In genomic region chr14:60388332-60388731, GRCm38 (mm10) we compare ENCODE assay signal across 23 mouse cellular contexts. TPM values are rescaled to one million over a fixed set of nuclear protein-coding genes. Genes with fewer than 3 reads are reported as not detected.
DNase-seq lines count a peak whose midpoint lies in the region; ATAC-seq and TF ChIP-seq lines count a peak whose summit lies in the region.
"Had no signal": no experiment of that assay in that cellular context is flagged by ENCODE, and none has a peak within 500 bp of the region (broad histone marks: within the 10 kb centered on the region; RNA-seq: fewer than 3 reads in every experiment).

No protein-coding gene starts in this region.

- no peak overlapping the region for H3K27ac ChIP-seq in liver, embryonic 12.5 days
- H3K27ac ChIP-seq in liver, embryonic 15.5 days (replicated peaks), result no peak overlapping the region
- no peak overlapping the region for H3K27ac ChIP-seq in liver, postnatal 0 days (ENCODE audit: low read depth)
- H3K27ac ChIP-seq: embryonic facial prominence, embryonic 13.5 days; embryonic facial prominence, embryonic 15.5 days; forebrain, embryonic 10.5 days; forebrain, embryonic 12.5 days had no signal

- WGBS in liver, embryonic 12.5 days (ENCODE audit: insufficient replicate concordance), result 38% methylated on average over 2 of the region's 2 CpGs
- WGBS in liver, embryonic 15.5 days (ENCODE audit: insufficient replicate concordance), result 34% methylated on average over 2 of the region's 2 CpGs
- WGBS in liver, postnatal 0 days (ENCODE audit: insufficient replicate concordance), result 37% methylated on average over 2 of the region's 2 CpGs

- no peak for TF ChIP-seq CTCF in liver, postnatal 0 days (IDR thresholded peaks at IDR 0.05; ENCODE audit: low read depth)

- no peak for TF ChIP-seq EP300 in liver, postnatal 0 days (IDR thresholded peaks at IDR 0.05; ENCODE audit: low read depth)

- no peak for DNase-seq in liver
- no peak for DNase-seq in liver, postnatal 0 days
- no peak for DNase-seq in heart, postnatal 10 days
- no peak for DNase-seq in spleen, postnatal 36 days (ENCODE audit: low spot score in 2 of 2)
- DNase-seq: adrenal gland, adult 2 months; adrenal gland, postnatal 10 days; adrenal gland, postnatal 25 days; cerebellum, adult 11 months; cerebellum, adult 18-20 months; cerebellum, adult 8-10 months; cerebellum, adult 9-11 months; cerebellum, postnatal 14 days; cerebellum, postnatal 36 days; embryo, embryonic 11 days had no signal

- no peaks in the 10 kb centered on the region for H3K9me3 ChIP-seq in liver, embryonic 12.5 days (replicated peaks)
- no peaks in the 10 kb centered on the region for H3K9me3 ChIP-seq in liver, embryonic 15.5 days (replicated peaks)
- H3K9me3 ChIP-seq in liver, postnatal 0 days (ENCODE audit: low read length), result no peaks in the 10 kb centered on the region
- H3K9me3 ChIP-seq: embryonic facial prominence, embryonic 13.5 days; embryonic facial prominence, embryonic 15.5 days; forebrain, embryonic 10.5 days; forebrain, embryonic 12.5 days had no signal

- H3K4me1 ChIP-seq in liver, embryonic 12.5 days, result no peaks in the 10 kb centered on the region
- H3K4me1 ChIP-seq in liver, embryonic 15.5 days (replicated peaks), result peaks cover 7% of the 10 kb centered on the region; the same call in 1 of the 2 replicates
- H3K4me1 ChIP-seq in liver, postnatal 0 days (ENCODE audit: insufficient read depth), result peaks cover 14% of the 10 kb centered on the region
- H3K4me1 ChIP-seq: embryonic facial prominence, embryonic 15.5 days had no signal

- H3K9ac ChIP-seq in liver, embryonic 12.5 days, result no peak overlapping the region
- H3K9ac ChIP-seq in liver, embryonic 15.5 days, result no peak overlapping the region
- no peak overlapping the region for H3K9ac ChIP-seq in liver, postnatal 0 days (replicated peaks)
- H3K9ac ChIP-seq: embryonic facial prominence, embryonic 13.5 days; embryonic facial prominence, embryonic 15.5 days; forebrain, embryonic 12.5 days had no signal

- H3K27me3 ChIP-seq in liver, embryonic 12.5 days (replicated peaks), result no peaks in the 10 kb centered on the region
- H3K27me3 ChIP-seq in liver, embryonic 15.5 days, result no peaks in the 10 kb centered on the region
- H3K27me3 ChIP-seq in liver, postnatal 0 days (ENCODE audit: insufficient read depth, low read length), result no peaks in the 10 kb centered on the region
- H3K27me3 ChIP-seq: embryonic facial prominence, embryonic 13.5 days; embryonic facial prominence, embryonic 15.5 days; forebrain, embryonic 12.5 days had no signal

- intact Hi-C loops in heart, postnatal 10 days (cut with DNase I), result no loop called here

- H3K36me3 ChIP-seq in liver, embryonic 12.5 days, result no peaks in the 10 kb centered on the region
- H3K36me3 ChIP-seq in liver, embryonic 15.5 days (replicated peaks), result no peaks in the 10 kb centered on the region
- H3K36me3 ChIP-seq in liver, postnatal 0 days (replicated peaks; ENCODE audit: insufficient read depth, low read length), result no peaks in the 10 kb centered on the region
- H3K36me3 ChIP-seq: embryonic facial prominence, embryonic 13.5 days; embryonic facial prominence, embryonic 15.5 days had no signal

- H3K4me2 ChIP-seq in liver, embryonic 12.5 days, result no peak overlapping the region
- no peak overlapping the region for H3K4me2 ChIP-seq in liver, embryonic 15.5 days
- H3K4me2 ChIP-seq in liver, postnatal 0 days (ENCODE audit: low read depth, low read length), result no peak overlapping the region
- H3K4me2 ChIP-seq: embryonic facial prominence, embryonic 13.5 days; embryonic facial prominence, embryonic 15.5 days; forebrain, embryonic 12.5 days had no signal

- 0 out of 2 replicates have a peak, but pooled peaks have one; percentile 35 for ATAC-seq in liver, embryonic 12.5 days
- peak; percentile 39; the same call in 1 of the 2 replicates for ATAC-seq in liver, embryonic 15.5 days (ENCODE audit: insufficient read depth)
- ATAC-seq in liver, postnatal 0 days, result peak; percentile 71
- ATAC-seq: forebrain, embryonic 14.5 days had no signal

- H3K4me3 ChIP-seq in liver, embryonic 12.5 days, result no peak overlapping the region
- no peak overlapping the region for H3K4me3 ChIP-seq in liver, embryonic 15.5 days (replicated peaks)
- H3K4me3 ChIP-seq in liver, postnatal 0 days (ENCODE audit: low read depth, low read length), result no peak overlapping the region
- H3K4me3 ChIP-seq: embryonic facial prominence, embryonic 13.5 days; embryonic facial prominence, embryonic 15.5 days; erythroblast, embryonic 14.5 days; forebrain, embryonic 10.5 days; forebrain, embryonic 12.5 days had no signal

RNA-seq across cellular contexts. Expression of gene Amer2, which starts 15.3 kb away (rescaled TPM):
- polyA plus RNA-seq in liver, embryonic 12.5 days (2016; fragmentation: Nextera tagmentation; extraction: Ambion mirVana), result 0.49 and 0.50 TPM in 2 replicates
- 0.48 and 0.68 TPM in 2 replicates for polyA plus RNA-seq in liver, embryonic 15.5 days (2015; fragmentation: Nextera tagmentation; extraction: Ambion mirVana)
- 0.86 and 1.0 TPM in 2 replicates for polyA plus RNA-seq in liver, postnatal 0 days (2015; fragmentation: Nextera tagmentation; extraction: Ambion mirVana)
- under 1 TPM in 1 of 2 experiments, not detected in 1; 0.02 TPM for total RNA-seq in heart, postnatal 10 days (2021)
- total RNA-seq: MEL had no signal
- polyA plus RNA-seq: erythroblast, embryonic 14.5 days had no signal
